Mouse (Mus musculus) skeletal muscle tissue, adult 2 months (tissue): ENCODE measurements around the gene Klk10.

Experiments
- DNase-seq: peaks from one replicate; pipeline ENCODE4 v3.0.0-alpha.2; 2012; ENCODE audit warnings: low read depth, low spot score

Gene Klk10

DNA sequence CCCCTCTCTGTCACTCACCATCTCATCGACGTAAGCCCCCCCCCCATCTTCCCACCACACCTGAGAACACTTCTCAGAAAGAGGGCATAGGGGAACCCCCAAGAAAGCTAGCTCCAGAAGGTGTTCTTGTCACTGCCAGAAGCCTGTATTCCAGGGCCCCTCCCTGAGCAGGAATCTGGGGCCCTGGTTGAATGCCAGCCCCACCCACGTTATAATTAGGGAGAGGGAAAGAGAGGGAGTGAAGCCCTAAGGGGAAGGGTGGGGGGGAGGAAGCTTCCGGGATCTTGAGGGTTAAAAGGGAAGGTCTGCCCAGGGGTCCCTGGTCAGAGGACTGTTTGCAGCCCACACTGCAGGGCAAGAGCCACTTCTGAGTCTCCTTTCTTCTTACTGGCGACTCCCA is at the start of gene Klk10:
TSS of gene Klk10 (plus strand) at position 290 of the 400 bp plus-strand sequence.
- DNase-seq = no peak

DNA sequence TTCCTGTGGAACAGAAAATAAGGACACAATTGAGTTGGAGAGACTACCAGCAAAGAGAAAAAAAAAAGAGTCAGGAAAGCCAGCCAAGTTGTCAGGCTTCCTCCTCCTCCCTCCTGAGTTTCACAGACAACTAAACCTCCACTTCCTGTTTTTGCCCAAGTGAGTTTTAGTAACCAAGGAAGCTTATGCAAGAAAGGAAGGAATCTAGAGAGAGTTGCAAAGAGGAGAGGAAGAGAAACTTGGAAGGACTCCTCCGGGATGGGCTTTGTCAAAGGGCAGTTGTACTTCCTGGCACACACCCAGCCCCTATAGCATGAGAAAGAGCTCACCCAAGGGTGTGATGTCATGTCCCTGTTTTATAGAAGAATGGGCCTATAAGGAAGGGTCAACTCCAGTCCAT is 33.0 kb upstream of the Klk10 start:
- DNase-seq = peak; percentile 44

DNA sequence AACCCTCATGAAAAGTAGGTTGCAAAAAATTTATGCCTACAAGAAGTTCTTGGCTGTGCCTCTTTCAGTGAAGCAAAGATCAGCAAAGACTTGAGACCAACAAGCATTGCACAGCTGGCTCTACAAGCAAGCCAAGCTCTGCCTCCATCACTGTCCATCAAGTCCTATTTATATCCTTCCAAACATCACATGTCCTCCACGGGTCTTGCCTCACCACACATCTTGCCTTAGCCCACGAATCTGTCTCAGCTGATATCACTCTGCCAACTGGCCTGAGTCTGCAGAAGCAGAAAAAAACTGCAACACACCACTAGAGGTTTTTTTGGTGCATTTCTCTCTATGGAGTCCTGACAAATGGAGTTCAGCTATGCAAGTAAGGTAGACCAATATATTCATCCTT is 28.0 kb upstream of the Klk10 start:
- DNase-seq = no peak

GRCm38 (mm10) chr7:43766484-43766883 is 14.4 kb upstream of the Klk10 start:
- DNase-seq = no peak

- no peak for DNase-seq
These were observed 12.2 kb upstream of the Klk10 start, which contains the start of gene Klk12 for GRCm38 (mm10) chr7:43768597-43768996. TSS of gene Klk12 (plus strand) at chr7:43768897.

DNA sequence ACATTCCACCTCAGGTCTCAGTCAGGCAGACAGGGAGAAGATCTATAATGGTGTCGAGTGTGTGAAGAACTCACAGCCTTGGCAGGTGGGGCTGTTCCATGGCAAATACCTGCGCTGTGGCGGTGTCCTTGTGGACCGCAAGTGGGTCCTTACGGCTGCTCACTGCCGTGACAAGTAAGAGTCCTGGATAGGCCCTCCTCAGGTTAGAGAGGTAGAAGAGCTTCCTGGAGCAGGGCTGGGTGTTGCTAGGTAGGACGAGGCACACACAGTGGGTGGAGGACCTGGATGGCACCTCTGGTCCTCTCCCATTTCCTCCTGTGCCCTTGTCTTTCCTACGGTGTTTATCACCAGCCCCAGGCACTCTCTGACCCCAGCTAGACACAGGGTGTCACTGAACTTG is 11.2 kb upstream of the Klk10 start:
- DNase-seq = no peak

DNA sequence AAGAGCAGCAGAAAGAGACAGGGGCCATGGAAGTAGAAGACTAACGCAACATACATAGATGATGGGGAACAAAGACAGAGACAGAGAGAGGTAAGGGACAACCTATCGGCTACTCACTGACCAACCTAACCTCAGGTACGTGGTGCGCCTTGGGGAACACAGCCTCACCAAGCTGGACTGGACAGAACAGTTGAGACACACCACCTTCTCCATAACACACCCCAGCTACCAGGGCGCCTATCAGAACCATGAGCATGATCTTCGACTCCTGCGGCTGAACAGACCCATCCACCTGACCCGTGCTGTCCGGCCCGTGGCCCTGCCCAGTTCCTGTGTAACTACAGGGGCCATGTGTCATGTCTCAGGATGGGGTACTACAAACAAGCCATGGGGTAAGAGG is 10.1 kb upstream of the Klk10 start:
- no peak for DNase-seq

DNA sequence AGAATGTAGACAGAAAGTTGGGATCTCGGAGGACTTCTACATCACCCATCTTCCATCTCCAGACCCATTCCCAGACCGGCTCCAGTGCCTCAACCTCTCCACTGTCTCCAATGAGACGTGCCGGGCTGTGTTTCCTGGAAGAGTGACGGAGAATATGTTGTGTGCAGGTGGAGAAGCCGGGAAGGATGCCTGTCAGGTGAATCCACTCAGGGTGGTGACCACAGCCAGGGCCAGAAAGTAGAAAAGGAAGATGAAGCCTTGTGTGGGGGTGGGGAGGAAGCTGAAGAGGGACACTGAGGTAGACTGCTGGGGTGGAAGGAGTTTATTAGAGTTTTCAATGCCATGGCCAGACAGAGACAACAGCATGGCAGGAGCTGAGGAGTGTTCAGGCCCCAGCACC is 8.9 kb upstream of the Klk10 start:
- DNase-seq = no peak

DNA sequence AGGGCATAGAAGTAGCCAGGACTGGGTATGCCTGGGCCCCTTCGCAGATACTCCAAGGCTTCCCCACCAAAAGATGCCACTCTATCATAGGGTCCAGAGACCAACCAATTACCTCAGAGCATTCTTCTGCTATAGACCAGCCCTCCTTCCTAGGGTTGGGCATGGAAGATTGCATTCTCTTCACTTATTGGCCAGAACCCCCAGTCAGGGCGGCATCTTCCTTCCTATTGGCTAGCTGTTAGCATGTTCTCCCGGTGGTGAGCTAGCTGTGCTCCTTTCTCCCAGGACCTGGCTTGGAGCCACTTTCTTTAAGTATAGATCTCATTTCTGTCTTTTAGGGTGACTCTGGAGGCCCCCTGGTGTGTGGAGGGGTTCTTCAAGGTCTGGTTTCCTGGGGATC is 7.9 kb upstream of the Klk10 start:
- no peak for DNase-seq

GRCm38 (mm10) chr7:43774364-43774763 is 6.5 kb upstream of the Klk10 start, which contains the start of gene Klk11:
TSS of gene Klk11 (plus strand) at chr7:43774604.
- no peak for DNase-seq

- no peak for DNase-seq
These were observed 6.0 kb upstream of the Klk10 start for GRCm38 (mm10) chr7:43774802-43775201.

DNA sequence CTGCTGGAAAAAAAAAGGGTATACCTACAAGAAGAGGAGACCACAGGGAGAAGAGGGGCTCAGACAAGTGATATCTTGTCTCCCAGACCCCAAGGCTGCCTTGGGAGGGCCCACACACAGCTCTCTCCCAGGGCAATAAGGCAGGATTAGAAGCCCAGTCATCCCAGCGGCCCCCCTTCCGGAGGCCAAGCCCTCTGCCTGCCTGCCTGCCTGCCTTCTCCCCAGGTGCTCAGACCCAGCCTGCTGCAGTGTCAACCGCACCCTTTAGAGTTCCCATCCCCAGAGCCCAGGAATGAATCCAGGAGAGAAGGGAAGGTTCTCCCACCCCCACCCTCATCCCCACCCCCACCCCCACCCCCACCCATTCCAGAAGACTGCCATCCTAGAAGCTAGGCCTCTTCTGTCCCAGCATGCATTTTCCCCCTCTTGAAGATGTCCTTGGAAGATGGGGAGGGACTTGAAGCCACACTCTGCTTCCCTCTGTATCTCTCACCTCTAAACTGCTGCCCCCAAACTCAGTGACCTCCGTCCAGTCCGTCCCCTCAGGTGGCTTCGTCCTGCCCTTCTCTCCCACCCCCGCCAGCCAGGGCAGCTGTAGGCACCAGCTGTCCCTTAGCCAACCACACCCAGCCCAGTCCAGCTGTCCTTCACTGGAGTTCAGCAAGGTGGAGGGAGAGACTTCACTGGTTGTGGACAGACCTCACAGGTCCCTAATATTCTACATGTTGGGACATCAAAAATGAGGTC is 5.4 kb upstream of the Klk10 start:
- DNase-seq = no peak

DNA sequence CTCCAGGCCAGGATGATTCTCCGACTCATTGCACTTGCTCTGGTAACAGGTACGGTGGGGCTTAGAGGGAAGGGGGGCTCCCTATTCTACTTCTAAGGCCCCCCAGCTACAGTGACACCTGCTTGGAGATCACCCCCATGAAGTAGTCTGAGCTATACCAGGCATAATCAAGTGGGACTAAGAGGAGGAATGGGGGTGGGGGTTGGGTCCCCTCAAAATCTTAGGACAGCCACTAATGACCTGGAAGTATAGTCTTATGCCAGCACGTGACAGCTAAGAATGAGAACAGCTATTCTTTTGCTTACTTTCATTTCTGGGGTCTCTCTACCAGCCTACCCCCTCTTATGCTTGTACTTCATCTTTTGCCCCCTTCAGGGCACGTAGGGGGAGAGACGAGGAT is 4.3 kb upstream of the Klk10 start:
- no peak for DNase-seq

GRCm38 (mm10) chr7:43777423-43777822 is 3.4 kb upstream of the Klk10 start:
- no peak for DNase-seq

DNA sequence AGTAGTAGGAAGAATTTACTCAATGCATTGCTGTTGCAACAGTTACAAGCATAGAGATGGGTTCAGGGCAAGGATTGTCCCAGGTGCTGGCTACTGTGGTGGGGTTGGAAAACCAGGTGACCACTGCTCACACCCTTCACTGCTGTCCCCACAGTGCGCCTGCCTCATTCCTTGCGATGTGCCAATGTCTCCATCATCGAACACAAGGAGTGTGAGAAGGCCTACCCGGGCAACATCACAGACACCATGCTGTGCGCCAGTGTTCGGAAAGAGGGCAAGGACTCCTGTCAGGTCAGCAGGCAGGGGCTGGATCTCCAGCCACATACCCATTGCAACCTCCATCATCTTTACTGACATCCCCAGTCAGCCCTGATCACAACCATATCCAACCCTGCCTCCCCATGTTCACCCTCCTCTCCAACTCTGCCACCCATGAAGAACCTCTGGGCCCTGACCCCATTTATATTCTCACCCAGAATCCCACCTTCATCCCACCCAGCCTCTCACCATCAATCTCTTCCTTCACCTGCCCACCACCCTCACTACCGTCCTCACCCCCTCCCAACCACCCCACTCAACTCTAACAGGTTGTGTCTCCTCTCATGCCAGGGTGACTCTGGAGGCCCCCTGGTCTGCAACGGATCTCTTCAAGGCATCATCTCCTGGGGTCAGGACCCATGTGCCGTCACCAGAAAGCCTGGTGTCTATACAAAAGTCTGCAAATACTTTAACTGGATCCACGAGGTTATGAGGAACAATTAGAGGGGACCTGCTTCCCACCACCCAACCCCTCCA is 2.5 kb upstream of the Klk10 start:
- no peak for DNase-seq

- DNase-seq = no peak
These were observed 594 bp upstream of the Klk10 start for GRCm38 (mm10) chr7:43780241-43780640.

DNA sequence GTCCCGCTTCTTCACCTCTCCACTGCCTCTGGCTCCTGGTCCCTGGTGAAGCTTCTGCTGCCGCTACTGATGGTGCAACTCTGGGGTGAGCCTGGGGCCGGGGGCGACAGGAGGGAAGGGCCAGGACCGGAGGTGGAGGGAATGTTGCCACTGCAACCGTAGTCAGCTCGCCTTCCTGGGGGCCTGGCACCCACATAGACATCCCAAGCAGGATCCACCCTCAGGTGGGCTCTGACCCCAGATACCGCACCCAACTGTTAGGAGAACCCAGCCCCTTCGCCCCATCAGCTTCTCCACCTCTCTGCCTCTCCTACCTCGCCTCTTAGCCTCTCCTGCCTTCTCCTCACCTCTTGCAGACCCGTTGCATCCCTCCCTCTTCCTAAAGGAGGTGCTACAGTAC is 706 bp downstream of the Klk10 start:
- no peak for DNase-seq

GRCm38 (mm10) chr7:43782275-43783265 is 1.7 kb downstream of the Klk10 start:
- DNase-seq = peak; percentile 14

DNA sequence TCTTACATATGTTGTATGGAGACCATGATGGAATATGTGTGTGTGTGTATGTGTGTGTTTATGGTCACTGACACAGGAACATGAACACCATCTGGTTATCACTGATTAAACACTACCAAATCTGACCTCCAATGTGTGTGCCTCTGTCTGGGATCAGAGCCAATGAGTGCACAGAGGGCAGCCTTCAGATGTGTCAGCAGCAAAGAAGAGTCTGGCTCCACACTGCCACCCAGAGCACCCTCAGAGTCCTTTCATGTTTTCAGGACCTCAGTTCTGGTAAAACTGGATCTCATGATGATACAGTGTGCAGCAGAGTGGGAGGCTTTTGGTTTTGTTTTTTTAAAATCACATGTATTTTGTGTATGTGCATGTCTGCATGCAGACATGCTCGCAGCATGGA is 4.5 kb downstream of the Klk10 start:
- no peak for DNase-seq

- DNase-seq = no peak
These were observed 7.3 kb downstream of the Klk10 start for GRCm38 (mm10) chr7:43788096-43788495.

- no peak for DNase-seq
These were observed 8.5 kb downstream of the Klk10 start for GRCm38 (mm10) chr7:43789295-43789694.

GRCm38 (mm10) chr7:43791591-43791990 is 10.8 kb downstream of the Klk10 start, which contains the start of gene Klk9:
TSS of gene Klk9 (plus strand) at chr7:43791891.
- DNase-seq = no peak
